Mouse (Mus musculus) kidney, embryonic 14.5 days (tissue): ENCODE results near the gene Musk. TPM values are rescaled to one million over a fixed set of nuclear protein-coding genes. Genes with fewer than 3 reads are reported as not detected.

Experiments used
- ATAC-seq: fragments of 200-750 bp; cut with Nextera tagmentation; 2 replicates; pipeline ENCODE4 v1.8.0; 2017; ENCODE audit warnings: moderate number of reproducible peaks, mild to moderate bottlenecking, moderate TSS enrichment, moderate library complexity; ENCODE audit not compliant: low FRiP score, low TSS enrichment
- H3K27ac ChIP-seq: fragments of 300-500 bp; sonication (generic); 2 replicates; pipeline ENCODE4 v1.5.1; 2014; ENCODE audit warnings: low read depth, mild to moderate bottlenecking, low read length, moderate library complexity, mixed read lengths
- H3K27me3 ChIP-seq: fragments of 300-500 bp; sonication (generic); 2 replicates; pipeline ENCODE4 v1.6.1; 2014; ENCODE audit warnings: mild to moderate bottlenecking, low read length; ENCODE audit not compliant: control insufficient read depth, insufficient read depth
- H3K36me3 ChIP-seq: fragments of 300-500 bp; sonication (generic); 2 replicates; pipeline ENCODE4 v1.6.1; 2014; ENCODE audit warnings: low read length, mixed read lengths; ENCODE audit not compliant: control insufficient read depth, insufficient read depth
- H3K4me1 ChIP-seq: fragments of 300-500 bp; sonication (generic); 2 replicates; pipeline ENCODE4 v1.6.1; 2014; ENCODE audit warnings: low read length, mixed read lengths; ENCODE audit not compliant: control insufficient read depth, insufficient read depth
- H3K4me2 ChIP-seq: fragments of 300-500 bp; sonication (generic); replicated peaks from 2 replicates; pipeline ENCODE4 v1.6.1; 2014; ENCODE audit warnings: low read depth, mild to moderate bottlenecking, low read length
- H3K4me3 ChIP-seq: fragments of 300-500 bp; sonication (generic); 2 replicates; pipeline ENCODE4 v1.5.1; 2014; ENCODE audit warnings: mild to moderate bottlenecking, low read length
- H3K9ac ChIP-seq: fragments of 300-500 bp; sonication (generic); 2 replicates; pipeline ENCODE4 v1.6.1; 2014; ENCODE audit warnings: low read depth, mild to moderate bottlenecking, low read length, moderate library complexity
- H3K9me3 ChIP-seq: fragments of 300-500 bp; sonication (generic); 2 replicates; pipeline ENCODE4 v1.6.1; 2016; ENCODE audit warnings: low read length; ENCODE audit not compliant: control insufficient read depth
- WGBS: fragments of 180-500 bp; shearing (Covaris S2); extraction: QIAGEN DNeasy Blood & Tissue Kit; methylation state at CpG from one replicate; pipeline ENCODE4 v1.1.7; 2014; 5-methylcytosine and 5-hydroxymethylcytosine counted together
- polyA plus RNA-seq: library from polyadenylated mRNA; unstranded; fragments of >200 nt; fragmentation: Nextera tagmentation; extraction: Ambion mirVana; gene quantifications from 2 replicates; pipeline ENCODE4 v1.2.1, GENCODE M21; 2014

Gene Musk
- polyA plus RNA-seq, 1 experiment from 2014 or later = 0.14 TPM

GRCm38 (mm10) chr4:58303862-58304261 lies 18.1 kb downstream of the Musk start:
- WGBS = 54% methylated on average over 5 of the region's 5 CpGs
- Histone ChIP-seq H3K27ac (no peak overlapping the region), H3K4me3 (no peak overlapping the region), H3K4me2 (no peak overlapping the region), H3K4me1 (peaks cover 5% of the 10 kb centered on the region; the same call in 1 of the 2 replicates), H3K36me3 (no peaks in the 10 kb centered on the region), H3K27me3 (no peaks in the 10 kb centered on the region), H3K9ac (no peak overlapping the region), H3K9me3 (no peaks in the 10 kb centered on the region)
- no peak for ATAC-seq

DNA sequence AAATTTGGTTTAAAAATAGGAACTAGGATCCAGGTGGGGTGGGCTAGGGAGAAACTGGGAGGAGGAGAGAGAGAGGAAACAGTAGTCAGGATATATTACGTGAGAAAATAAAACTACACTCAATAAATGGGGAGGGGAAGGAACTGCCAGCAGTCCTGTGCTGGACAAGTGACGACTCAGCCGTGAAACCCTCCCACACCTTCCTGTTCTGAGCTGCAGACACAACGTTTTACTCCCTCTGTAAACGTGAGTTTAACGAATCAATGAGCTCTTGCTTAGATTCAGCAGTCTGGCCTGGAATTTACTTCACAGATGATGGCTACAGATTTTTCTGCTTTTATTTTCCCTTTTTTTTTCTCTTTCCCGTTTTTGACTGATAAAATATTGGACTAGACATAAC lies 18.8 kb downstream of the Musk start:
- Histone ChIP-seq H3K4me1 (peaks cover 5% of the 10 kb centered on the region; the same call in 1 of the 2 replicates), H3K36me3 (no peaks in the 10 kb centered on the region), H3K9ac (no peak overlapping the region), H3K27ac (no peak overlapping the region), H3K4me3 (no peak overlapping the region), H3K9me3 (no peaks in the 10 kb centered on the region), H3K27me3 (no peaks in the 10 kb centered on the region), H3K4me2 (peak overlapping the region; percentile 6; the same call in 1 of the 2 replicates)
- ATAC-seq = peak; percentile 85; the same call in 1 of the 2 replicates
- WGBS = 6% methylated on average over 7 of the region's 7 CpGs

GRCm38 (mm10) chr4:58307421-58307820 lies 21.7 kb downstream of the Musk start:
- no peak overlapping the region for H3K27ac ChIP-seq
- no peak for ATAC-seq
- no peak overlapping the region for H3K4me3 ChIP-seq
- no peak overlapping the region for H3K9ac ChIP-seq
- no peak overlapping the region for H3K4me2 ChIP-seq
- H3K36me3 ChIP-seq = no peaks in the 10 kb centered on the region
- no peaks in the 10 kb centered on the region for H3K9me3 ChIP-seq
- no peaks in the 10 kb centered on the region for H3K27me3 ChIP-seq
- peaks cover 5% of the 10 kb centered on the region; the same call in 1 of the 2 replicates for H3K4me1 ChIP-seq
- 56% methylated on average over 2 of the region's 2 CpGs for WGBS

GRCm38 (mm10) chr4:58313344-58313743 lies 27.6 kb downstream of the Musk start:
- H3K4me1 ChIP-seq = no peaks in the 10 kb centered on the region
- H3K4me2 ChIP-seq = no peak overlapping the region
- no peaks in the 10 kb centered on the region for H3K36me3 ChIP-seq
- ATAC-seq = no peak
- H3K9ac ChIP-seq = no peak overlapping the region
- WGBS = 54% methylated on average over 1 of the region's 1 CpGs
- H3K27me3 ChIP-seq = no peaks in the 10 kb centered on the region
- H3K27ac ChIP-seq = no peak overlapping the region
- H3K4me3 ChIP-seq = no peak overlapping the region
- H3K9me3 ChIP-seq = no peaks in the 10 kb centered on the region

- Histone ChIP-seq H3K36me3 (no peaks in the 10 kb centered on the region), H3K4me3 (no peak overlapping the region), H3K9ac (no peak overlapping the region), H3K9me3 (no peaks in the 10 kb centered on the region), H3K27me3 (no peaks in the 10 kb centered on the region), H3K27ac (peak overlapping the region; percentile 44; the same call in 1 of the 2 replicates), H3K4me2 (0 out of 2 replicates have a peak overlapping the region, but pooled peaks have one; percentile 2), H3K4me1 (no peaks in the 10 kb centered on the region)
- WGBS = 8% methylated on average over 4 of the region's 4 CpGs
- peak; percentile 92 for ATAC-seq
These were observed 29.3 kb downstream of the Musk start for GRCm38 (mm10) chr4:58314942-58315508.

DNA sequence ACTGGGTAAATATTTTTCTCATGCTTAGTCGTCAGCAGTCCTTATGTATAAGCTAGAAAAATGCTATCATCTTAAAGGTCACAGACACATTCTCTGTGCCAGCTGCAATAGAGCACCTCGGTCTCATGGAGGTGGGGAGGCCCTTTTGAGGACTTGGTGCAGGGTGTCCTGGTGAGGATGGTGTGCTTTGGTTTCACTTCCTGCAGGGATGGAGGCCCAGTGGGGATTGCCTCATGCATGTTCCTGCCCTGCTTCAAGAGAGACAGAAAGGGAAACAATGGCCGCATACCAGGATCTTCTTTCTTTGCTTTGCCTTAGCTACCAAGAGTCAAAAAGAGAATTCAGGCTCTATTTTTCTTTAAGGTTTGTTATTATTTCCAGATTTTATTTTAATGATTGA lies 31.8 kb downstream of the Musk start:
- ATAC-seq = no peak
- 84% methylated on average over 3 of the region's 3 CpGs for WGBS
- no peak overlapping the region for H3K27ac ChIP-seq

GRCm38 (mm10) chr4:58320293-58320692 lies 34.5 kb downstream of the Musk start:
- Histone ChIP-seq H3K9ac (no peak overlapping the region), H3K4me1 (no peaks in the 10 kb centered on the region)
- no peak for ATAC-seq

More for the DNA sequence above, 31.8 kb downstream of the Musk start:
- Histone ChIP-seq H3K27me3 (no peaks in the 10 kb centered on the region), H3K4me2 (no peak overlapping the region), H3K36me3 (no peaks in the 10 kb centered on the region), H3K9me3 (no peaks in the 10 kb centered on the region), H3K4me3 (no peak overlapping the region), H3K4me1 (no peaks in the 10 kb centered on the region), H3K9ac (no peak overlapping the region)

GRCm38 (mm10) chr4:58326746-58327145 lies 41.0 kb downstream of the Musk start:
- Histone ChIP-seq H3K4me1 (no peaks in the 10 kb centered on the region), H3K27me3 (no peaks in the 10 kb centered on the region), H3K4me2 (no peak overlapping the region), H3K36me3 (no peaks in the 10 kb centered on the region), H3K9me3 (no peaks in the 10 kb centered on the region), H3K9ac (no peak overlapping the region), H3K27ac (no peak overlapping the region), H3K4me3 (no peak overlapping the region)
- 70% methylated on average over 3 of the region's 3 CpGs for WGBS
- ATAC-seq = no peak

More at GRCm38 (mm10) chr4:58320293-58320692, 34.5 kb downstream of the Musk start:
- no peaks in the 10 kb centered on the region for H3K36me3 ChIP-seq
- WGBS = 60% methylated on average over 4 of the region's 4 CpGs
- H3K4me3 ChIP-seq = no peak overlapping the region
- H3K9me3 ChIP-seq = no peaks in the 10 kb centered on the region
- H3K27ac ChIP-seq = no peak overlapping the region
- no peak overlapping the region for H3K4me2 ChIP-seq
- no peaks in the 10 kb centered on the region for H3K27me3 ChIP-seq

- H3K36me3 ChIP-seq = no peaks in the 10 kb centered on the region
- H3K4me2 ChIP-seq = no peak overlapping the region
- ATAC-seq = no peak
- no peaks in the 10 kb centered on the region for H3K27me3 ChIP-seq
- H3K4me3 ChIP-seq = no peak overlapping the region
- H3K9ac ChIP-seq = no peak overlapping the region
- no peaks in the 10 kb centered on the region for H3K9me3 ChIP-seq
- no peak overlapping the region for H3K27ac ChIP-seq
- 87% methylated on average over 4 of the region's 4 CpGs for WGBS
- H3K4me1 ChIP-seq = no peaks in the 10 kb centered on the region
These were observed 42.5 kb downstream of the Musk start for GRCm38 (mm10) chr4:58328231-58328630.
